Mouse (Mus musculus) liver, embryonic 15.5 days (tissue): ENCODE results near the gene Abi1. TPM values are rescaled to one million over a fixed set of nuclear protein-coding genes. Genes with fewer than 3 reads are reported as not detected.

Source experiments
- ATAC-seq: fragments of 200-750 bp; cut with Nextera tagmentation; 2 replicates; pipeline ENCODE4 v1.8.0; 2017; ENCODE audit warnings: moderate number of reproducible peaks, mild to moderate bottlenecking, moderate library complexity; ENCODE audit not compliant: insufficient read depth
- H3K27ac ChIP-seq: fragments of 300-500 bp; sonication (generic); replicated peaks from 2 replicates; pipeline ENCODE4 v1.5.1; 2015; ENCODE audit warnings: mild to moderate bottlenecking, inconsistent platforms
- H3K27me3 ChIP-seq: fragments of 300-500 bp; sonication (generic); 2 replicates; pipeline ENCODE4 v1.6.1; 2015; ENCODE audit warnings: mild to moderate bottlenecking, inconsistent platforms
- H3K36me3 ChIP-seq: fragments of 300-500 bp; sonication (generic); replicated peaks from 2 replicates; pipeline ENCODE4 v1.6.1; 2015; ENCODE audit warnings: moderate library complexity, mild to moderate bottlenecking, inconsistent platforms
- H3K4me1 ChIP-seq: fragments of 300-500 bp; sonication (generic); replicated peaks from 2 replicates; pipeline ENCODE4 v1.6.1; 2015; ENCODE audit warnings: inconsistent platforms
- H3K4me2 ChIP-seq: fragments of 300-500 bp; sonication (generic); 2 replicates; pipeline ENCODE4 v1.6.1; 2015; ENCODE audit warnings: moderate library complexity, mild to moderate bottlenecking, inconsistent platforms
- H3K4me3 ChIP-seq: fragments of 300-500 bp; sonication (generic); replicated peaks from 2 replicates; pipeline ENCODE4 v1.5.1; 2015; ENCODE audit warnings: mild to moderate bottlenecking, inconsistent platforms
- H3K9ac ChIP-seq: fragments of 300-500 bp; sonication (generic); 2 replicates; pipeline ENCODE4 v1.6.1; 2015; ENCODE audit warnings: moderate library complexity, mild to moderate bottlenecking, inconsistent platforms
- H3K9me3 ChIP-seq: fragments of 300-500 bp; sonication (generic); replicated peaks from 2 replicates; pipeline ENCODE4 v1.6.1; 2016; ENCODE audit warnings: inconsistent platforms
- WGBS: fragments of 180-500 bp; shearing (Covaris S2); methylation state at CpG from one replicate; pipeline ENCODE4 v1.1.7; 2015; ENCODE audit warnings: mixed read lengths; ENCODE audit not compliant: insufficient replicate concordance; 5-methylcytosine and 5-hydroxymethylcytosine counted together
- polyA plus RNA-seq: library from polyadenylated mRNA; unstranded; fragments of >200 nt; fragmentation: Nextera tagmentation; extraction: Ambion mirVana; gene quantifications from 2 replicates; pipeline ENCODE4 v1.2.1, GENCODE M21; 2015

Abi1 gene
- polyA plus RNA-seq, 1 experiment from 2014 or later: 19.0 TPM

DNA sequence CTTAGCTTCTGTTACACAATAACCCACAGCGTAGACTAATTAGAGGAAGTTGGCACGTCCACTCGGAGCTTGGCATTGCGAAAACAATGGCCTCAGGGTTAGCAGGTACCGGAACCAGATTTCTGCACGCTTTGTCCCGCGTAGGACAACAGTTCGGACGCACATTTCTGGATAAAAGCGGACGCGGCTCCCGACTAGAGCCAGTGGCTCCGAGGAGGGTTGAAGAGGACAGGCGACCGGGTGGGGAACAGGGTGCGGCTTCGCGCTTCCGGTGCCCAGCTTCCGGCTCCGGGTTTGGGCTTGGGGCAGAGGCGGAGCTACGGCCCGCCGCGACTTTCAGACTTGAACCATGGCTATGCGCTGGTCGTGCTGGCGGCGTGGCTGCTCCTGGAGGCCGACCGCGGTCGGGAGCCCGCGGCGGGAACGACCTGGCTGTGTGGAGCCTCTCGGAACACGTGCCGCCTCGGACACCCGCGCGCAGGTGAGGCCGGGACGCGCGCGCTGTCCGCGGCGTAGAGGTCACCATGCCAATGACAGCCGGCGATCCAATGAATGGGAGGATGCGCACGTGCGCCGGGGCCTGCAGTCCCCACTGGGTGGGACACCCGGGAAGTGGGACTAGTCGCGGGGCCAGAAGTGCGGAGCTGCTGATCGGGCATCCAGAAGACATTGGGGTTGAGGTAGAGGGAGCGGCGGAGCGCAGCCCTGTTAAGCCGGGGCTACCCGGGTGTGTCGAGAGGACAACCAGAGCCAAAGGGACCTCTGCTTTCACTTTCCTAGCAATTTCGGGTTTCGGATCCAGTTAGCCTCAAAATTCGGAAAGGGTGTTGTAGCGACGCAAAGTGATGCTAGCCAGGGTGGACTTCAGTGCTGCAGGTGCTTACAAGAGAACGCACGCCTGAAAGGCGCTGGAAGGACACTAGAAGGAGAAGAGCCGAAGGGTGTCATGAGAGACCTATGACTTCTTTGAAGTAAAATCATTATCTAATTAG, 144.5 kb downstream of the Abi1 start, which contains the start of gene Pdss1:
Gene Pdss1, plus strand, starts transcription at position 241 of the 992 bp plus-strand sequence.
- peak within 1 kb of the TSS; percentile 82 for H3K4me2 ChIP-seq
- H3K4me1 ChIP-seq: peaks cover 19% of the 10 kb centered on the region
- peak within 1 kb of the TSS; percentile 95 for H3K4me3 ChIP-seq
- 0 out of 2 replicates have a peak, but pooled peaks cover 5% of the 10 kb centered on the region for H3K36me3 ChIP-seq
- WGBS: under 1% methylated on average over 81 of the region's 81 CpGs
- peak; percentile 98 for ATAC-seq
- H3K9ac ChIP-seq: peak within 1 kb of the TSS; percentile 70
- H3K27me3 ChIP-seq: no peaks in the 10 kb centered on the region
- H3K27ac ChIP-seq: peak within 1 kb of the TSS; percentile 84
- no peaks in the 10 kb centered on the region for H3K9me3 ChIP-seq

- peaks cover 19% of the 10 kb centered on the region for H3K4me1 ChIP-seq
- H3K27ac ChIP-seq: peak overlapping the region; percentile 84
- peak overlapping the region; percentile 82 for H3K4me2 ChIP-seq
- H3K4me3 ChIP-seq: peak overlapping the region; percentile 95
- peak overlapping the region; percentile 70 for H3K9ac ChIP-seq
- peak; percentile 13; the same call in 1 of the 2 replicates for ATAC-seq
- H3K9me3 ChIP-seq: no peaks in the 10 kb centered on the region
- H3K36me3 ChIP-seq: 0 out of 2 replicates have a peak, but pooled peaks cover 4% of the 10 kb centered on the region
- WGBS: 11% methylated on average over 9 of the region's 9 CpGs
- H3K27me3 ChIP-seq: no peaks in the 10 kb centered on the region
Observed at GRCm38 (mm10) chr2:22894932-22895281, 145.1 kb downstream of the Abi1 start.

Other genes with a start within 250 kb of the Abi1 start
- gene Pdss1, start 144.7 kb downstream of the Abi1 start, polyA plus RNA-seq: 11.4 and 12.2 TPM in 2 replicates
- 16.3 and 16.5 TPM in 2 replicates for gene Acbd5, start 27.9 kb upstream of the Abi1 start, polyA plus RNA-seq
- 5.7 and 6.2 TPM in 2 replicates for gene Mastl, start 115.8 kb upstream of the Abi1 start, polyA plus RNA-seq
- 27.3 and 31.2 TPM in 2 replicates for gene Yme1l1, start 116.1 kb upstream of the Abi1 start, polyA plus RNA-seq
- gene 4931423N10Rik, start 167.2 kb upstream of the Abi1 start, polyA plus RNA-seq: not detected in 2 replicates